Mouse (Mus musculus): Measurements from ENCODE around the gene AL731706.2.

DNA sequence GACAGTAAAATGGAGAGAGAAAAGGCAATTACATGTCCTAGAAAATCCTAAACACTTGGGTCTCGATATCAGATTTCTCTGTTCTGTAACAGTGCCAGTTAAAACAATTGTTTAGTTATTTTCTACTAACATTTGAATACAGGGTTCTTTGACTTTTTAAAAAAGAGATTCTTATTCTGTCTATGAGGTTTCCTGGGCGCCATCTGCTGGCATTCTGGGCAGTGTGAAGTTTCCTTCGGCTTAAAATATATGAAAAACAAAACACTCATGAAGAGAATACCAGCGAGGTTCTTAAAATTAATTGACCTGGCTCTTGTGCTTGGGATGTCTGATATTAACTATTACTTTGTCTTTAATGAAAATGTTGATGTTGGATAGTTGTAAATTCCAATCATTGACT is 1.4 kb upstream of the AL731706.2 start:
- TF ChIP-seq EP300 (optimal IDR thresholded peaks at IDR 0.05) (no peak), CTCF (IDR thresholded peaks at IDR 0.05; ENCODE audit: low read depth) (peak; percentile 67)
